Mouse (Mus musculus): ENCODE results near the gene Hcfc2. TPM values are rescaled to one million over a fixed set of nuclear protein-coding genes. Genes with fewer than 3 reads are reported as not detected.
A peak's percentile ranks its signal among the peaks of the same experiment; 100 is the strongest.

The Hcfc2 gene
- total RNA-seq, 2 experiments from 2014 or later: 26.7 to 31.3 TPM

DNA sequence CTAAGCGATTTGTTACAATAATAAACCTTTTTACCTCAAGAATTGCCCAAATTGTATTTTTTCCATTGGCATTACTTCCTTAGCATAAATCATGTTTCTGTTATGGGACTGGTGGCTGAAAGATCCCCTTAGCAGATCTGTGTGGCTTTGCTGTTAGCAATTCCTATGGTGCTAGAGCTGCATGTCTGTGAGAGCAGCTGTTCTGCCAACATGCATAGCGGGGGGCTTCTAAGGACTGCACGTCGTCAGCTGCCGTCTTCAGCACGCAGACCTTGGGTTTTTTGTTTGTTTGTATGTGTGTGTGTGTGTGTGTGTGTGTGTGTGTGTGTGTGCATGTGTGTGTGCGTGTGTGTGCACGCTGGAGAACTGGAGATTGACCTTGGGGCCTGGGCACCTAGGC, 45.4 kb downstream of the Hcfc2 start:
- DNase-seq: no peak

DNA sequence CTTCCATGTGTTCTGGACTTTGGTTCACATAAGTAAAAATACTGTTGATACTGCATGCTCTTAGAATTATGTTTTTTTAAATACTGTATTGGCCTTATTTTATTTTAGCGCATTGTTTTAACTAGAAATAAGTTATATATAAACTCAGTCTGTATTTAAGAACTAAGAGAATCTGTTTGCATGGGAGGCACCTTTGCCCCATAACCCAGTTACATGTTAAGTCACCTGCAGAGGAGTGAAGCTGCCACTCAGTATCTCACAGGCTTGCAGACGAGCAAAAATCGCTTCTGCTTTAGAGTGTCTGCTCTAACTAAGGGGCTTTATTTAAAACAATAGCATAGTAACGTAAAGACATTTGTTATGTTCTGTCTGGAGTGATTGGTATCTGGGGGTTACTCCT, 45.9 kb downstream of the Hcfc2 start:
- no peak for DNase-seq

DNA sequence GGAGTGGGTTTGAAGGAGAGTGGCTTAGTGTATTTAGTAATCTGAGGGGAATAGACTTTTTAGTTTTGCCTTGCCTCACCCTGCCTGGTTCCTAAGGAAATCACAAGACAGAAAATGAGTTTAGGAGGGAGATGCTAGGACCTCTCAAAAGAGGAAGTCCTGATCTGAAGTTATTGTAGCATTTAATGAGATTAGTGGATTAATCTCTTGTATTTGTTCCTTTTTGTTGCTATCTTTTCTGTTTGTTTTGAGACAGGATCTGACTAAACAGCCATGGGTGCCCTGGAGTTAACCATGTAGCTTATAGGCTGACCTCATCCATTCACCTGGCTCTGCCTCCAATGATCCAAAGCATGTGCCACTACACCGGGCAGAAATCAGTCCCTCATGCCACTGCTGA, 46.6 kb downstream of the Hcfc2 start:
- no peak for DNase-seq

DNA sequence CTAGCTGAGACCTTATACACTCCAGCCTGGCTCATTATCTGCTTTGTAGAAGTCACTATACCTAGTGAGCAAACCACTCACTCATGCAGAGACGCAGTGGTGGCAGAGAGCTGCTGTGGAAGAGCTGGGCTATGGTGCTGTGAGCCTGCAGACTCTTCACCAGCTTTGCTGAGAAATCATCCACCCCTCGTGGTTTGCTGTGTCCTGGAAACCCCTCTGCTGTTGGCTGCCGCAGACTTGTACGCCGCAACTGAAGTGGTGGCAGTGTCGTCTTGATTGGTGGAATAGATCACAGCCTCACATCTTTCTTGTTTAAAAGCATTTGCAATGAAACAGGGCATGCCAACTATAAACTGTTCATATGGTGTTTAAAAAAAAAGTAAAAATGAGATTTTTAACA, 48.3 kb downstream of the Hcfc2 start:
- DNase-seq: no peak

DNA sequence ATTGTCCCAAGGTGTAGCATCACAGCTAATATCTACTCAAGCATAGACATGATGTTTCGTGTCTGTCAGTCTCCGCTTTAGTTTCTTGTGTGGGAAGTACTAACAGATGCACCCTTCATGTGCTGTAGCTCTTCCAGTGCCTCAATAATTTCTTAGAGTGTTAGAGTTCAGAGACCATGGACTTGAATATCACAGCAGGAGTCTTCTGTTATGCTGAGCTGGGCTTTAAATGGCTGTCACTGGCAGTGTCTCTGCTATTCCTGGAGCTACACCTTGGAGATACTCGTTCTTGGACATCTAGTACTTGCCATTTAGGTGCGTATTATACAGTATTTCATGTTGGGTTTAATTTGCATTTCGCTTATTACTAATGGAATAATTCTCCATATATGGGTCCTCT, 49.3 kb downstream of the Hcfc2 start:
- no peak for DNase-seq

DNA sequence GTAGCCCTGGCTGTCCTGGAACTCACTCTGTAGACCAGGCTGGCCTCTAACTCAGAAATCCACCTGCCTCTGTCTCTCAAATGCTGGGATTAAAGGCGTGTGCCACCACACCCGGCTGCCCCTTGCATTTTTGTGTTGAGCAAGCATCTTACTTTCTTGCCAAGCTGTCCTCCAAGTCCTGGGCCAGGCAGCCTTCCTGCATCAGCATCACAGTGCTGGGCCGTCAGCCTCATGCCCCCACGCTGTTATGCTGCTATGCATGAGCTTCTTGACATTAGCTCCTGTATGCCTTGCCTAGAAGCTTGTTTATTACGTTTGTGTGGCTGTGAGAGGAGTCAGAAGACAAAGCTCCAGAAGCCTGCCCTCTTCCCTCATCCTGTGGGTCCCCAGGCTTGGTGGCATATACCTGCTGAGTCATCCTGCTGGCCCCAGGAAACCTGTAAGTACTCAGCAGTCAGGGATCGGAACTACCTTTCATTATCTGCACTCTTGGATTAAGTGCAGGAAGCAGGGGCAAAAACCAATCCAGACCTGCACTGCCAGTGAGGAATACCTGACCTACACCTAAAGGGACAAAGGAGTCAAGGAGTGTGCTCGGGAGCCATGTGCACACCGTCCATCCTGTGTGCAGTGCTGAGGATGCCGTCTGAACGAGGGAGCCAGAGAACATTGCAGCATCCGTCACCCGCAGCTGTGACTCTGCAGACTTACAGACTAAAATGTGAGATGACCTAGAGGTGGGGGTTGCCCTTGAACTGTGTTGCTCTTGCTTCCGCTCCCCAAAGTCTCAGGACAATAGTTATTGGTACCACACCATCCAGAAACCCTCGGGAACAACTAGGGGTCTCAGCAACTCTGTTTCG, 51.3 kb downstream of the Hcfc2 start:
- DNase-seq: no peak

DNA sequence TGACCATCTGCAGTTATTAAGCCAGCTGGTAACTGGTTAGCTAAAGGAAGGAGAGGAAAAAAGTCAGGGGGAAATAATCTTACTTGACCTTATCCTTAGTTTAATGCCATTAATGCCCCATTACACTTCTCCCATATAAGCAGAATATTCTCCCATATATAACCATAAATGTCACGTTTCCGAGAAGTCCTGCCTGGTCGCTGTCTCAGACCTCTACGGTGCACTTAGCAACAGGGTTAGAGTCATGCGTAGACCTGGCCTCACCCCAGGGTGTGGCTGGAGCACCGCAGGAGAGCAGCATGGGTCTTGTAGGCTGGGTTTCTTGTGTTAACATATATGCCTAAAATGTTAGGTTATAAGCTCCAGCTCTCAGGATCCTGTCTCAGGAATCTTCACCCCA, 54.8 kb downstream of the Hcfc2 start:
- DNase-seq: no peak

DNA sequence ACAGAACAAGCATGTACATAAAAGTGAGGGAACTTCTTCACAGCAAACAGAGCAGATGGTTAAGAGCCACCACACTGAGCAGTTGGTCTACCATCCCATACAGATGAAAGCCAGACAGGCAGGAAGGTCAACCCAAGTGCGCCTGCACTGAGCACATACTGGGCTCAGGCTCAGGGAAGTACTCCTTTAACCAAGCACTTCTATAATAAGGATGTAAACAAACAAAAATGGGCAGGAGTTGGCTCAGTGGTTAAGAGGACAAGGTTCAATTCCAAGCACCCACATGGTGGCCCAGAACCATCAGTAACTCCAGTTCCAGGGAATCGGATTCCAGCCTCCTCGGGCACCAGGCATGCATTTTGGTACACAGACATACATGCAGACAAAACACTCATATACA, 57.0 kb downstream of the Hcfc2 start:
- no peak for DNase-seq

DNA sequence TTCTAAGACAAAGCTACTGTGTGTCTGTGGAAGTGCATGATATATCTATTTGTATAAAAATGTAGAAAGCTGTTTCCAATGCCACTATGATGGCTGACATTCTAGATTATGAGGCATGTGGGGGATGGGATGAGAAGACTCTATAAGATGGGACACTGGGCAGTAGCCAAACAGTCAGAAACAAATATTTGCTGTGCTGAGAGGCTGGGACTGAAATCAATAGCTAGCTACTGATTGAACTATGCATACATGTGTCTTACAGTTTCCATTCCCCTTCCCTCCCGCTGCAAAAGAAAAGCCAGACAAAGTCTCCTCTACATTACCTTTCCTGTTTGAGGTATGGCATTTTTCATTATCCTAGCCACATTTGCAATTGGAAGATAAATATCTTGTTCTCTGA, 58.7 kb downstream of the Hcfc2 start:
- DNase-seq: no peak

DNA sequence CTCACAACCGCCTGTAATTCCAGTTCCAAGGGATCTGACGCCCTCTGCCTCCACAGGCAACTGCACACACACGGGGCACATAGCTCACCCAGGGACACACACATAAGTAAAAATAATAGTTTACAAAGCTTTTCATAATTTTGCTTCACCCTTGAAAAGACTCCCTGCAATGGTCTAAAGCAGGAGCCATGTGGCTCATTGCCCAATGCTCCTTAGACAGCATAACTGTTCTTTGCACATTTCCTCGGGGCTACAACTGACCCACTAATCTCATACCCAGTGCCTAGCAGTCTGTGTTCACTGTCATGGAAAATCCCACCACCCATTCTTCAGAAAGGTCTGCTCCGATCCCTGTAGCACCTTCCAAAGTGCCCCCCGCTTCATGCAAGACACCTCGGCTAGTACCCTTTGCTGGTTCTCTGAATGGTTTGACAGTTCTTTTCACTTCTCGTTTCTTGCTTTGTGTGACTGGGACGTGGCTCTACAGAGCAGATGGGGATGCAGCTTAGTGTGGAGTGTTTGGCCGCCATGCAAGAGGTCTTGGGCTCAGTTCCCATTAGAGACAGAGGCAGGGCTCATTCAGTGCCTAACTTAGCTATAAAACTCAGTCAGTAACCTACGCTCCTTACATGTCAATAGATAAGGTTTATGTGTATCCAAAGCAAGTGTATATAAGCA, 59.4 kb downstream of the Hcfc2 start:
- no peak for DNase-seq

DNA sequence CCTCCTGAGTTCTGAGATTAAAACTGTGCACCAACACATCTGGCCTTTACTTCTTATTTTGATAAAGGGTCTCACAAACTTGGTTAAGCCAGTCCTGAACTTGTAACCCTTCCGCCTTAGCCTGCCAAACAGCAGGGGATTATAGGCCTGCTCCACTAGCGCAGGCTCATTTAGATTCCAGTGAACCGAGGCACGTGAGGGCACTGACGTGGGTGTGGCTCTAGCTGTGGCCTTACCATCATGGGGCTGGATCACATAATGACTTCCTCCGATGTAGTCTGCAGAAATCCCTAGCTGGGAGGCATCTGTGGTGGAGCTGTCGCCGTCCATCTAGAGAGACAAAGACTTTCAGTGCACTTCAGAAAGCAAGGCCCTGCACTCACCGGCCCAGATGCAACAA, 60.5 kb downstream of the Hcfc2 start:
- no peak for DNase-seq

DNA sequence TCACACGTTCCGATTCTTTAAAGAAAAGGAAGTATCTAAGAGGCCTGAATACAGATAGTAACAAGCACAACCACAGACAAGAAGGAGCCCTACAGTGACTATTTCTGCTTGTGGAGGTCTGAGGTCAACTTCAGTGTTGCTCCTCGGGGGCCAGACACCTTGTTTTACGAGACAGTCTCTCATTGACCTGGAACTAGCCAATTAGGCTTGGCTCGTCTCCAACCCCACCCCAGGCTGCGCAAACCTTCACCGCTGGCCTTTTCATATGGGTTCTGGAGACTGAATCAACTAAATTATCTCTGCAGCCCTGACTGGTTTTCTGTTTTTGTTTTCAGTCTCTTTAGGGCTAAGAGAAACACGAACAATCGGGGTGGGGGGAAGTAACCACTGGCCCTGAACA, 61.4 kb downstream of the Hcfc2 start:
- no peak for DNase-seq

DNA sequence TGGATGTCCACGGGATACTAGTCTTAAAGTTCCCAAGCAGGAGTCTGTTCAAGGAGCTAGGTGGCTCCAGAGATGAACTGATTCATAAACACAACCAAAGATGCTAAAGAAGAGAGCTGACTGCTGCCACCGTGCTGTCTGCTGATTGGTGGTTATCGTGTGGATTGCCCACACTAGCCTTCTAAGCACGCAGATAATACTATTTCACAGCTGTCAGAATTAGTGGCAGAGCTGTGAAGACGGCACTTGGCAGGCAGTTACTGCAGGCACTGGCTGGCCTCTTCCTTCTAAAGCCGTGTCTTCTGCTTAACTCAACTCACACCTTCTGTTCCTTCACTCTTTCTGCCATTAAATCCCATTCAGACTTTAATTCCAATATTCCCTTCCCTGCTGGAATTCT, 62.4 kb downstream of the Hcfc2 start:
- DNase-seq: no peak

DNA sequence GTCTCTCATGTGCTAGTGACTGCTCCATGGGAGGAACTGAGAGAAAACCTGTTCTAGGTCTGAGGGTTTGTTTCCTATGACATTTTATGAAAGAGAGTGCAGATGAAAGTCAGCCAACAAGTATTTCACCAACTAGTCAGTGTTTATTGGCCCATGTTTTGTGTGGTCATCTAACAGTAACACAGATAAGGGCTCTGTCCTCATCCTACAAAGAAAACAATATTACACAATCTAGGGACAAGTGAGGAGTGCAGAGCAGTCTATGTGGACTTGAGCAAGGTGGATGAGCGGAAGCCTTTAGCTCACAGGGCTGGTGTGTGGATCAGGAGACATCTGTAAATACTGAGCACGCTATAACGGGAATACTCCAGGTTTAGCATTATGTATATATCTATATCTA, 62.9 kb downstream of the Hcfc2 start:
- no peak for DNase-seq

DNA sequence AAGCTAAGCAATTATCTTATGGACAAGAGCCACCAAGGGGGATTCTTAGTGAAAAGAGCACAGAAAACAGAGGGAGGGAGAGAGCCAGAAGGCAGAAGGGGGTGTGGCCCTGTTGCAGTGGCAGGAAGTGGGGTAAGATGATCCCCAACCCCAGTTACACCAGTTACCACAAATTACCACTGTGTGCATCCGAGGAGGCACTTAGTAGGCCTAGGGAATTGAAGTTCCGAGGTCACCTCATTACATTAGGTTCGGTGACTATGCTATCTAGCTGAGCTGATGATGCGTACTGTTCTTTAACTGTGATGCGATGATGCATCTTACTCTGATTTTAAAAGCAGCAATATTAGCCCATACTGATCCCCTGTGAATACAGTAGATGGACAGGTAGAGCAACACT, 63.7 kb downstream of the Hcfc2 start:
- no peak for DNase-seq

DNA sequence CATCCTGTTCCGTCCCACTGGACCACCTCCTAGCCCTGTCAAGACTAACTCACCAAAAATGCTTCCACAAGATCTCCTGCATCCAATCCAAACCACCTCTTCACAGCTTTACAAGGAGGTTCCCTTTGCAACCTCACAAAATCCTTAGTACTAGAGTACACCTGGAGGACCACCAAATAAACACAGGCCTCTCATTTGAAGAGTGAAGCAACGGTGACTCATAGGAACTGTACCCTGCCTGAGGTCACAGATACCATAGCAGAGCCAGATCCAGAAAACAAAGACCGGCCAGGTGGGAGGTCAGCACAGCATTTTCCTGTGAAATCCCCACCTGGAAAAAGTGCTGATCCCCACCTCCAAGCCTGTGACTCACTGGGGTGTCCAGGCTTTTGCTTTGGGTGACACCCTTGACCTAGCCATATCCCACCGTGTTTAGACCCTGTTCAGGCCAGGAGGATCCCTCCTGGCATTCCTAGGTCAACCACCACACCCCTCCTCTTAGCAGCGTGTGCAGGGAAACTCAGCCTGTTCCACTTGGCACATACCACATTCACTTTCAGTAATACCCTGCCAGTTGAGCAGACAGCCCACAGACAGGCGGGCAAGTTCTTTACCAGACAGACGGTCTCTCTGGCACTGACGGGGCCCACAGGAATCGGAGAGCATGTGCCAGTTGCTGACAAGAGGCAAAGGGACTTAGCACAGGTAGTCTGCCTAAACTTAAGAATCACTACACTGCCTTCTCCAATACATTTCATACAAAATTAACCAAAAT, 65.3 kb downstream of the Hcfc2 start:
- peak; percentile 41 for DNase-seq

DNA sequence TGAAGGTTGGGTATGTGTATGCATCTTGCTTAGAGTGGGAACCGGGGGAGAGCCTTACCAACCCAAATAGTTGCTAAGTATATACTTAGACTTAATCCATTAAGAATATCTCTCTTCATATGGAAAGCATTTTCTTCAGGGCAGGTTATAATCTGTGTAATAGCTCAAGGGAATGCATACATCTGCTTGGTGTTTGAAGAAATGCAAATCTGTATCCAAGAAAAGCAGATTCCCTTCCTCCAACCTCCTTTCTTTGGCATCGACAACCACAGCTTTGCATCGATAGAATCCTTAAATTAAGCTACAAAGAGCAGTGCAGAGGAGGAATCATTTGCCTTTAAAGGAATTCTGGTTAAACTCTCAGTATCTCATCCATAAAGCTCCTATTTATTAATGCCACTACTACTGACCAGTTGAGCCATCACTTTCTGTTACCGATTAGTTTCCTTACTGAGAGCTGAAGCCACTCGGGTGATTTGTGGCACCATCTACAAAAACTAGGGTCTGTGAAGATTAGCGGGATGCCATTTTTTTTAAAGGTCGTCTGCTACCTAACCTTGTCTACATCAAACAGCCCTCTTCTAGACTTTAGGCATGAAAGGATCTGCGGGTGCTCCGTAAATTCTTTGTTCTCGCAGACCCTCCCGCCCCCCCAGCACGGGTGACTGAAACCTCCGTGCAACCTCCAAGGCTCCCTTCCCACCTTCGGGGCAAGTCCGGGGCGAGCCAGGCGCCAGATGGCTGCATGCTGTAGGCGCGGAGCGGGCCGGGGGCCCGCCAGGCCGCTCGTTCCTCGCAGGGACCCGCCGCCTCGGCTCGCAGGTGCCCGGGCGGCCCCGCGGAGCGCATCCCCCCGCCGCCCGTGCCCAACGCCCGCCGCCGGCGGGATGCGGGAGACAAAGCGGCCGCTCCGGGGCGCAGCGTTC, 67.1 kb downstream of the Hcfc2 start:
- peak; percentile 65 for DNase-seq

DNA sequence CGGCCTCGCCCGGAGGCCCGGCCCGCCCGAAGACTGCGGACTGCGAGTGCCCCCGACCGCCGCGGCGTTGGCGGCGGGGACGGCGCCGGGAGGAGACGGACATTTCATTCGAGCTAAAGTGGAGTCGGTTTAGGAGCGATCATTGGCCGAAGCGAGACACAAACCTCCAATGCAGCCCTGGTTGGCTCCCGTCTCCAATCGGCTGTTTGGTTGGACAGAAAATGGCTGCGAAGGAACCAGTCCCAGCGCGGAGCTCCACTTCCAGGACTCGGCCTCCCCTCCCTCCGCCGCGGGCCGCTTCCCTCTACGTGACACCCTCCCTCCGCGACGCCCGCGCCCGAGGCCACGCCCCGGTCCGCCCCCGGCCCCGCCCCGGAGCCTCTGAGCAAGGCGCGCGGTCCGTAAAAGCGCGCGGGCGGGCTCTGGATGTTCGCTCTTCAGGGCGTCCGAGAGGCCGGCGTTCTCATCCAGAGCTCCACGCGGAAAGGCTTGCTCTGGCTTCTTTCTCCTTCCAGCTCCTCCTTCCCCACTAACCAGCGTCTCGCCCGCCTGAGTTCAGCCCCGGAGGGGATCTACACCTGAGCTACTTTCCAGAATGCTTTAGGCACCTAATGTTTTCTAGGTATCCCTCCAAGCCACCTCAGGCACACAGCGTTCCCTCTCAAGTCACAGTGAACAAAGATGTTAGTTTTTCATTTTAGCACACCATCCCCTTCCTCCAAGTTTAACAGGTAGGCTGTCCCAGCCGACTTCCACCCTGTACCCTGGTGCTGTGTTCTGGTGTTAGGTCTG, 68.1 kb downstream of the Hcfc2 start, which contains the start of gene Nfyb:
Nfyb (minus strand) TSS at position 305 of the 792 bp plus-strand sequence.
- peak; percentile 99 for DNase-seq

DNA sequence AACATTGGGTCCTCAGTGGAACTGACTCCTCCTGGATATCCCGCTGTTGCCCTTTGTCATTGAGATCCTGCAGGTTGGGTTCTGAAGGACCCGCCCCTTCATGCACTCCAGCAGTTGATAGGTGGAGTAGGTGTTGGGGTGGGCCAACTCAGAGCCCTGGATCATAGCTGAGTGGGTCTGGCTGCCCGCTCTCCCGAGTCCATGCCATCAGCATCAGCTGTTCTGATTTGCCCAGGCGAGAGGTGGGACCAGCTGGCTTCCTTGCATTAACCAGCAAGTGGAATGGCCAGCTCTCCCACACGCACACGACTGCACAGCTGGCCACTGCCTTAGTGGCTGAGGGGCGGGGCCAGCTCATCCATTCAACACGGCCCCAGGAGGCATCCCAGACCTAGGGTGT, 72.9 kb downstream of the Hcfc2 start:
- no peak for DNase-seq

DNA sequence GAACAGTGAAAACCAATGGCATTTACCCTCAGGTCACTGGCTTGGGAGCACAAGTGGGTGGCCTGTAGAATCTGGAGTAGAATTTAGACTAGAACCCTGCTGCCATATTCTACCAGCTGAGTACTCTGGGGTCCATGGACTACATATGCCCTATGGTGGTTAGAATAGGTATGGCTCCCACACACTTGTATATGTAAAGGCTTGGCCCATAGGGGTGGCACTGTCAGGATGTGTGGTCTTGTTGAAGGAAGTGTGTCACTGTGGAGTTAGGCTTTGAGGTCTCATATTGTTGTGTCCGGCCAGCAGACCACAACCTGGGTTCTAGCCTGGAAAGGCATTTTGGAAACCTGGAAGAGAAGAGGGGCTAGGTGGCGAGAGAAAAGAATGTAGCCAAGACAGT, 74.8 kb downstream of the Hcfc2 start:
- no peak for DNase-seq

DNA sequence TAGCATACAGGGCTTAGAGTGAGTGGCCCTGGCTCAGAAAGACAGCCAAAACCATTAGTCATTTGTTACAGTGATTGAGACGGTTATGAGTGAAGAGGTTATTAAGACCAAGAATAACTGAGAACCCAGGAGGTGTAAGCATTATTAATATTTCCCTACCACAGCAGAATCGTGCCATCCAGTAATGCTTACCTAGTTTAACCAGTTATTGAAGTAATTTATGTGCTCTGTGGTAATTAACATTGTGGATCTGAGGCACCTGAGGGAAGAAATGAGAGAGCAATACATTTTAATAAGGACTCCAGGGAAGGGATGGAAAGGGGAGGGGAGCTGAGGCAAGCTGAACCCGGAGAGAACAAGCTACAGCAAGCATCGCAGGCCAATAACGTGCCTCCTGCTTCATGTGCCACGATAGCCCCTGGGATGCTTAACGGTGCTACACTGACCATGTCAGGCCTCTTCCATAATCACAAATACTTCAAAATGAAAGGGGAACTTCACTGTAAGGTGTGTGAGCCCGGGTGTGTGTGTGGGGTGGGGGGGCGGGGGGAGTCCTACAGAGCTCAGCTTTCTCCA, 75.7 kb downstream of the Hcfc2 start:
- DNase-seq: no peak

Data from adrenal gland, postnatal 10 days (tissue).